Mouse (Mus musculus) layer of hippocampus, adult 9-11 months (tissue): ENCODE results near the gene Rps28.

Experiments used
- DNase-seq: peaks from one replicate; pipeline ENCODE4 v3.0.0; 2022

Gene Rps28

DNA sequence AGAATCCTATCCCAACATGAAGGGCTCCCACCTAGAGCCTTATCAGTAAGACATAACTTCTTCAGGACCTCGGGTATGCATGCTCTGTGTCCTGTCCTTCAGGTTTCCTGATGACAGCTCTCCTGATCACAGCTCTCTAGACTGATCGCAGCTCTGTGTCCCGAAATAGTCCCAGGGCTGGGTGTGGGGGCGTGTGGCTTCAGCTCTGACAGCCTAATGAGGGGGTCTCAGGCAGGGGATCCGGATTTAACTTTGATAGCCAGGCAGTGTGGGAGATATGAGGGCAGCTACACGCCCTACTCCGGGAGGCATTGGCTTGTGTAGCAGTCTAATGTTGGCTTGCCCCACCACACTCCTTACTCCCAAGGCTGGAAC lies 13.2 kb downstream of the Rps28 start:
- no peak for DNase-seq

DNA sequence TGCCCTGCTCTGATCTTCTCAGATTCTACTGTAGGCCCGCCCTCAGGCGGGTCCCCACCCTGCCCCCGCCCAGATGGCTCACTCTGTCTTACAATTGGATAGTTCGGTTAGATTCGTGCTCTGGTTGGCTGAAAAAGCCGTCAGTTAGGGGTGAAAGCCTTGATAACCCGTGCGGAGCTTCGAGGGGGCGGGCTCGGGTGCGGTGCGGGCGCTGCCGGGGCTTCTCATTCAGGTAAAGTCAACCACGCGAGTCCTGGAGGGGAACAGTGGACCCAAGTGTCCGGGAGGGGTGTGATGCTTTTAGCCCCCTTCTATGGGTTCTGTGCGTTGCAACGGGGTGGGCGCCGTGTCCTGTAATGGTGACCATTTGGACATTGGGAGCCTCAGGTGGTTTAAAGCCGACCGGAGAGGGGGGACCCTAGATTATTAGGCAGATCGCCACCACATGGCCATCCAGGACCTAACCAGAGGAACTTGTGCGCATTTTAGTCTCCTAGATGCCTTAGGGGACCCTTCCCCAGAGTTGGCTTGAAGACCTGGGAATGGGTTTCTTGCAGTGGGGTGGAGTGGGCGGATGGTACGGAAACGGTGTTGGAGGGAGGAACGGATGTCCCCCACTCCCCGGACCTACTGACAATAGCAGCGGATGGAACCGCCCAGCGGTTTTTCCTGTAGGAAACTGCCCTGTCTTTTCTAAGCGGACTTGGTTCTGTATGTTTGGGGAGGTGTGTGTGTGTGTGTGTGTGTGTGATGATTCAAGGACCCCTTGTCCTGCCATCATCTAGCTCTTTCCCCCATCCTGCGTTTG lies 13.8 kb downstream of the Rps28 start, which contains the start of gene Kank3:
Kank3 (plus strand) TSS at position 186 of the 808 bp plus-strand sequence.
- DNase-seq: peak; percentile 93

DNA sequence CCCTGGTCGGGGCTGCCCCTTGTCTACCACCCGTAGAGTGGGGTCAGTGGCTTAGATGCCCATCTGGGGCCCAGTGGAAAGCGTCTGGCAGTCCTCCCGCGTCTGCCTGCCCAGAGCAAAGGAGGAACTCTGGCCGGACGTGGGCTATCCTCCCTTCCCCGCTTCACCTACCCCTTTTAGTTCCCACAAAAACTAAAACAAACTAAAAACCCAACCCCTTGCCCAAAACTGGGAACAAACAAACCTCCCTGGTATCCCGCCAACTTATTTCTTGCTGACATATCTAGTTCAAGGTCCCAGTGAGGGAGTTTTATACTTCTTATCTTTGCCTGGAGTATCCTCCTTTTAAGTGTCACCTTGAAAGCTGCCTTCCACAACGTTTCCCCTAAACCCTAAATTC lies 16.2 kb downstream of the Rps28 start:
- DNase-seq: no peak

DNA sequence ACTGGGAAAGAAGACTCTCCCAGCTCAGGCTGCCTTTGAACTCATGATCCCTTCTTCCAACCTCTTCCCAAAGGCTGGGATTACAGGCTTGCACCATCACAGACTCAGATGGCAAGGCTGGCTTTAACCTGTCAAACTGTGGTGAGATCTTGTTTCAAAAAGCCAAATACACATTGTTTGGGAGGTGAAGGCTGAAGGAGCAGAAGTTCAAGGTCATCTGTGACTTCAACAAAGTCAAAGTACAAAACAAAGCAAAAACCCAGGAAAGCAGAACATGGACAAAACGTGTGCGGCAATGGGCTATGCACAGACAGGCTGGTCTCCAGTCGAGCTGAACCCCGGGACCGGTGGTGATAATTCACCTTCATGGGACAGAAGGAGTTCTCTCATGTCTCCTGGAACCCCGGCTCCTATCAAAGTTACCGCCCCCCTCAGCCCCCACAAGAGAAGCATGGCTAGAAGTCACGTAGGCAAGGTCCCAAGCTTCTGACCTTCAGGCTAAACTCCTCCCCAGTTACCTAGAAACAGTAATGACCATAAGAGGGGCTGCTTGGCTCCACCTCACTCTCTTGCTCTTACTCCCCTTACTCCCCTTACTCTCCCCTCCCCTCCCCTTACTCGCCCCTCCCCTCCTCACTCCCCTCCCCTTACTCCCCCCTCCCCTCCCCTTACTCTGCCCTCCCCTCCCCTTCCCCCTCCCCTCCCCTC lies 17.0 kb downstream of the Rps28 start:
- no peak for DNase-seq

DNA sequence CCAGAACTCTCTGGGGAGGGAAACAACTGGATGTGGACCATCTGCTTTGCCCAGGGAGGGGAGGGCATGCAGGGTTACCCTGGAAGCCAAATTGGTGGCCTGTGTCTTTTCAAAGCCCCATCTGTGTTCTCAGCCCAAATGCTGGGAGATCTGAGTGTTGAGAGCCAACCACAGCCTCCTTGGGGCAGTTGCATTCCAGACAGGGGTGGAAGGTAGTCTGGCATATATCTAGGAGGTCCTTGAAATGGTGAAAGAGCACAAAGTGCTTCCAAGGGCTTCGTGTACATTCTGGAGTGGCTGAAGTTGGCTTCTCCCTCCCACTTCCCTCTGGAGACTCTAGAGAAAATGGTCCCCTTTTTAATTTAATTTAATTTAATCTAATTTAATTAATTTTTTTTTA lies 19.6 kb downstream of the Rps28 start:
- no peak for DNase-seq

DNA sequence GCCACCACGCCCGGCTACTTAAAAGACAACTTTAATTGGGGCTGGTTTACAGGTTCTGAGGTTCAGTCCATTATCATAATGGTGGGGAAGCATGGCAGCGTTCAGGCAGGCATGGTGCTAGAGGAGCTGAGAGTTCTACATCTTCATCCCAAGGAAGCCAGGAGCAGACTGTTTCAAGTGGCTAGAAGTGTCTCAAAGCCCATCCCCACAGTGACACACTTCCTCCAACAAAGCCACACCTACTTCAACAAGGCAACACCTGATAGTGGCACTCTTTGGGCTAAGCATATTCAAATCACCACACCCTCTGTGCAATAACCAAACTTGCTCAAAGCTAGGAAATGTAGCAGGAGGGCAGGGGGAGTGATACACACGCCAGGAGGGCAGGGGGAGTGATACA lies 20.2 kb downstream of the Rps28 start:
- DNase-seq: no peak

DNA sequence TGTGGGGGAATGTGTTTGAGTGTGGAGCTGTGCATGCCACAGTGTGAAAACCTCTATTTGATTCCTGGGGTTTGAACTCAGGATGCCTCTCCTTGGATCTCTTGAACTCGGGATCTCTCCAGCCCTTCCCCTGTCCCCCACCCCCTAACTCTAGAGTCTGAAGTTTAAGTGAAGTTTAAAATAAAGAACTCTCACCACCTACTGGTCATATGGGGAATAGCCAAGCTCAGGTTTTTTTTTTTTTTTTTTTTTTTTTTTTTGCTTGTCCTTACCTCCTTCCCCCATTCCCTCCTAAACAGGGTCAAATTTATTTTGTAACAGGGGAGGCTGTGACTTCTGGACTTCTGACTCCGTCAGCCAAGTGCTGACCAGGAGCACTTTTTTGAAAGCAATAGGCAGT lies 22.1 kb downstream of the Rps28 start:
- no peak for DNase-seq

DNA sequence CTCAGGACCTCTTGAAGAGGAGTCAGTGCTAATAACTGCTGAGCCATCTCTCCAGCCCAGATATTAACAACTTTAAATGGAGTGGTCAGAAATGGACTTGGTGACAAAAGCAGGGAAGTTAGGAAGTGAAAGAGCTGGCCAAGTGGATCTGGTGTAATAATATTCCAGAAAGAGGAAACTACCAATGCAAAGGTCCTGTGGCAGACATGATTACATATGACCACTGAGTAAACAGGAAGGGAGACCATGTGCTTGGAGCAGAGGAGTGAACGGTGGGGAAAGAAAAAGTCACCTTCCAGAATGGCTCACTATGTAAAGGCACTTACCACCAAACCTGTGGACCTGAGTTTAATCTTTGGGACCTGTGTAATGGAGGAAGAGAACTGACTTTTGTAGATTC lies 25.1 kb downstream of the Rps28 start:
- no peak for DNase-seq

DNA sequence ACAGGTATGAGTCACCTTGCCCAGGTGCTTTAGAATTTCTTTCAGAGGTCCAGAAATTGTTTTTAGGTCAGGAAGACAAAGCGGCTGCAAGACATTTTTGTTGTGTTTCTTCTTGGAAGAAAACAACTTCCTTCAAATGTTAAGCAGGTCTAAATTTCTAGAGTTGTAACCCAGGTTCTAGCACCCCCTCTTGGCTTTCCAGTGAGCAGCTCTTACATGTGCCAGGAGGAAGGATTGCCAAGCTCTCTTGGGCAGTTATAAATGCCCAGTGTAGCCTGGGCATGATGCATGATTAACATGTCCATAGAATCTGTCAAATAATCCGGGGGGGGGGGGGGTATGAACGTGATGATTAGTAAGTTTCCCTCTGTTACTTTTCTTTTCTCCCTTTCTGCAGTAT lies 26.1 kb downstream of the Rps28 start:
- no peak for DNase-seq

DNA sequence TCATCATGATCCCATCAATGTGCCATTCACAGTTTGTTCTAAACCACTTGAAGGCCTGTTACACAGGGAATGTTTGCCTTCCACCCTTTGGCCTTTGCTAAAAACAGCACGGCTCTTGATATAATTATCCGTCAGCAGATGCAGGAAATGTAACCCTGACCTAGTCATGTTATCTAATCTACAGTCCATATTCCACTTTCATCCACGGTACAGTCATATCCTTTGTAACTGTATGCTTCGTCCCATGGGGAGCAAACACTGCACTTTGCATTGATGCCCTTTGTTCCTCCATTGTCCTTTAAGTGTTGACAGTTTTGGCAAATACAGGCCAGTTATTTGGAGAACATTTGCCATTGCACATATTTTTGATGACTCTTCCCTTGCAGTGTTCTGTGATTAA lies 35.6 kb downstream of the Rps28 start:
- DNase-seq: no peak

DNA sequence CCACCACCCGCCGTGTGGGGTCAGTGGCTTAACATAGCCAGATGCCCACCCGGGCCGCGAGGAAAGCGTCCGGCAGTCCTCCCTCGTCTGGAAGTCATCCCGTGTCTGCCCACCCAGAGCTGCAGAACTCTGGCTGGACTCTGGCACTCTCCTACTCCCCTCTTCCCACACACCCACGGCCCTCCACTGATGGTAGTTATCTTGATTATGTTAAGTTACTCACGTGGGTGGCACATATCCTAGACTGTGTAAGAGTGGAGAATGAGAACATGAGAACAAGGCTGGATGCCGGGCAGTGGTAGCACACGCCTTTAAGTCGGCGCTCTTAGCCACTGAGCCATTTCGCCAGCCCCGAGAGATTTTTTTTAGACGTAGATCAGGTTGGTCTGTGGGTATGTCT lies 38.0 kb downstream of the Rps28 start:
- DNase-seq: no peak

DNA sequence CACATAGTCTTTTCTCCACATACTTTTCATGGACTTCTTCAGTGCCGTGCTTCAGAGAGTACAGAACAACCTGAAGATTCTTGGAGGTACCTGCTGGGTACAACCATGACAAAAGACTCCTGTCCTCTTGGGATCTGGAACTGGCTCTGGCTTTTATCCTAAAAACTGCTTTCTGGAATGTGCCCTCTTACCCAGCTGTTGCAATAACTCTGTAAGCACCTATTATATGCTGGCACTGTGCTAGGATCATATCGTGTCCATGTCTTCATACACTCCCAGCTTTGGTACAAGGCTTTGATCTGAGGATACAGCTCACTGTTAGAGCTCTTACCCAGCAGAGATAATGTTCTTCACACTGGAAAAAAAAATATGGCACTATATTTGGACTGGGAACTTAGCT lies 39.4 kb downstream of the Rps28 start:
- no peak for DNase-seq

DNA sequence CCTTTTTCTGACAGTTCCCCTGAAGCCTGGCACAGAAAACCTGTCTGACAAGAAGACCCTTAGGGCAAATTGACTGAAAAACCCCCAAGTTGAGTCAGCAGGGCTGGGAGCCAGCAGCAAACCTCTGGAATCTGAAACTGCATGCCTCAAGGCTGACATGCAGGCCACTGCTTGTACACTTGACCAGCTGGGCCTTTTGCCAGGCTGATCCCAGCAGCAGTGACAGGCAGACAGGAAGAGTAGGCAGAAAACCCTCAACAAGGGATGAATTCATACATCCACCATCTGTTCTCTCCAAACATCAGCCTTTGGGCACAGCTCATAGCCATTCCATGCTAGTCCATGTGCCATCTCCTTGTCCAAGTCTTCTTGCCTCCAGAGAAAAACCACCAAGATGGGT lies 41.0 kb downstream of the Rps28 start:
- peak; percentile 31 for DNase-seq

DNA sequence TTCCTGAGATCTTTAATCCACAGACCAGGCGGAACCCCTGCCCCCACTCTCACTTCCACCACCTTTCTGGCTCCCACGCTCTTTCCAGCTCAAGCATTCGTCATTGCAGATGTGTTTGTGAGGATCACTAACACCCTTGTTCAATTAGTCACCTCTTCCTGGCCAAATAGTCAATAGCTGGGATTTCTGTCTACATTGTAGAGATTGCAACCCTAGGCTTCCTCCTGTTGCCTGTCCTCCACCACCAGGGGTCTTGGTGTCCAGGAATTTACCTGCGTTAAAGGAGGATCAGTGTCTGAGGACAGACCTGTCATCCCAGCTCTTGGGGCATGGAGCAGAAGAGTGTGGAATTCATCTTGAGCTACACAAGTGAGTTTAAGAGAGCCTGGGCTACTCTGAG lies 42.3 kb downstream of the Rps28 start:
- no peak for DNase-seq

DNA sequence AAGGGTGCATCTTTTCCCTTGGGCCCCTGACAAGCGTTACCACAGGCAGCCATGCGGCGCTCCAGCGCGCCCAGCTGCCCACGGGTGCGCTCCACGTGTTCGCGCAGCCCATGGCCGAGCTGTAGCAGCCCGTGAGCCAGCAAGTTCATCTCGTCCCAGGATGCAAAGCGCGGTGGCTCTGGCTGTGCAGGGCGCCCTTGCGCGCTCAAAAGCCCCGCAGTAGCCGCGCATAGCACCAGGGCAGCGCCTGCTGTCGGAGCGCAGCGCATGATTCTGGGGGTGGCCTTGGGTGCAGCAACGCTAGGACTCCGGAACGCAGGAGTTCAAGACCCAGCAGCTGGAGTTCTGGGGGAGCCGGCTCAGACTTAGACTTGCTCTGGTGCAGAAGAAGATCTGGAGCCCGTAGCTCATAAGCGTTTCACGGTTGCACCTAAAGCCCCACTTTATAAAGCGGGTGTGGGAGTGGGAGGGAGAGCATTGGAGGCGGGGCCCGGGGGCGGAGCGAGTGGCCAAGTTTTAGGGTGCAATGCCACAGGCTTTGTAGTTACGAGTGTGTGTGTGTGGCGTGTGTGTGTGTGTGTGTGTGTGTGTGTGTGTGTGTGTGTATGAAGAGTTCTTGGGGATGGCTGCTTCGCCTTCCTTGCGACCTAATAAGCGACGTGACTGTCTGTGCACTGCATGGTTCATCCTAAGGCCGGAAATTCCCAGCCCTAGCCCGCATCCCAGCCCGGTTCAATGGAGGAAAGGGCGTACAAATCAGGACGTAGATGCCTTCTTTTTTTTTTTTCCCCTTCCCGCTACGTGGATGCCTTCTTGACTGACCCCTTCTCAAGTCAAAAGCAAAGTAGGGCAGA lies 43.0 kb downstream of the Rps28 start, which contains the start of gene Angptl4:
Angptl4 (minus strand) TSS at position 707 of the 854 bp plus-strand sequence.
- peak; percentile 53 for DNase-seq

DNA sequence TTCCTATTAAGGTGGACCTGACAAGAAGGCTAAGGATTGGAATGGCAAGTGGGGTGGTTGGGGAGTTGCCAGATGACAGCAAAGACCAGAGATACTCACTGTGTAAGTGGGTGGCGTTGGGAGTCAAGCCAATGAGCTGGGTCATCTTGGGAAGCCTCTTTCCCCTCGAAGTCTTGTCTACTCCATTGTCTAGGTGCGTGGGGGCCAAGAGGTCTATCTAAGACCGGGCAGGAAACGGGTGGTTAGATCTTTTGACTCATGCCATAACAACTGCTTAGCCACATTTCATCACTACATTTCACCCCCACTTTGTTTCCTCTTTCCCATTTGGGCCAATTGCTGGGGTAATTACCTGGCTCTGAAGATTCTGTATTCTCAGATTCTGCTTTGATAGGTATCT lies 43.9 kb downstream of the Rps28 start:
- DNase-seq: no peak

DNA sequence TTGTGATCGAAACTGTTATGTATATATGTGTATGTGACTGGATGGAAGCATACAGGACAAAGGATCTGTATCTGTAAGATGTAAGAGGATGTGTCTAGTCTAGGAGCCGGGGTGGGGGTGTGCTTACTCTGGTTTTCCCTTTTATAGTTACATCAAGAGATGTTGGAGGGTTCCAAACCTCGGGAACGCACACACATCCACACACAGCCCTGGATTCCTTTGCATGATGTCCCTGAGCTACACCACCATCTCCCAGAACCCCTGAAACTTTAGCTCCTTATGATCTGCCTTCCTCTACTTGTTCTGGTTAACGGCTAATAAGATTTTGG lies 44.4 kb downstream of the Rps28 start:
- no peak for DNase-seq

DNA sequence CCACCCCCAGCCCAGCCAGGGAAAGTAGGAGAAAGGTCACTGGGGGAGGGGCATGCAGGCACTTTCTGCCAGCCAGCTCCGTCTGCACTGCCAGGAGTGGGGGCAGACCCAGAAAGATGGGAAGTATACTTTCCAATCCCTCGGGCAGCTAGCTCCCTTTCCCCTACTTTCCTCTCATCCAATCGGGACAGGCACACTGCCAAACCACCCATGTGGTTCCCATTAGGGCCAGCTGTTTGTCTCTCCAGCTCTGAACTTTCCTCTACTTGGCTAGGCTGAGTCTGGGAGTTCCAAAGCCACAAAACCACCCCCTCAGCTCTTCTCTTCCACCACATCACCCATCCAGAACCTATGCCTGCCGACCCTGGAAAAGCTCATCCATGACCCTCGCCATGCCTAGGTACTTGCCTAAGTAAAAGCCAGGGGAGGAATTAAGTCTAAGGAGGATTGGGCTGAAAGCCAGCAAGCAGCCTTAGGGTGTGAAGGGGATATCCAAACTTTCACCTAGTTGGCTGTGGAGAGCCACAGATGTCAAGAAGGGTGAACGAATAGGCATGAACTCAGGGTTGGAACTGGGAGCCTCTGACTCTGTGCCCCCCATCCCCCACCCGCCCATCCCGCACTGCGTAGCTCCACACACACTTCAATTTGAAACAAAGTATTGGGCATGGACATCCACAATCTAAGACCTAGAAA lies 44.9 kb downstream of the Rps28 start:
- DNase-seq: peak; percentile 88

DNA sequence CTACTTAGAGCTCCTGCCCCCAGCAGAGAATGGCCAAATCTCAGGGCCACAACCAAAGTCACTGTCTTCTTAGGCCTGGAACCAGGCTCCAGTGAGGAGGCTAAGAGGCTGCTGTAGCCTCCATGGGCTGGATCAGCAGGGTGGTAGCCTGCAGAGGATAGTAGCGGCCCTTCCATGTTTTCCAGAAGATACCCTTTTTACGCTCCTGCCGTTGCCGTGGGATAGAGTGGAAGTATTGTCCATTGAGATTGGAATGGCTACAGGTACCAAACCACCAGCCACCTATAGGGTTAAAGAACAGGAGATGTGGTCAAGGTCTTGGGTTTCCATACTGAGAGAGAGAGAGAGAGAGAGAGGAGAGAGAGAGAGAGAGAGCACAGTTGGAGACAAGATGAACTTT lies 49.1 kb downstream of the Rps28 start:
- no peak for DNase-seq

DNA sequence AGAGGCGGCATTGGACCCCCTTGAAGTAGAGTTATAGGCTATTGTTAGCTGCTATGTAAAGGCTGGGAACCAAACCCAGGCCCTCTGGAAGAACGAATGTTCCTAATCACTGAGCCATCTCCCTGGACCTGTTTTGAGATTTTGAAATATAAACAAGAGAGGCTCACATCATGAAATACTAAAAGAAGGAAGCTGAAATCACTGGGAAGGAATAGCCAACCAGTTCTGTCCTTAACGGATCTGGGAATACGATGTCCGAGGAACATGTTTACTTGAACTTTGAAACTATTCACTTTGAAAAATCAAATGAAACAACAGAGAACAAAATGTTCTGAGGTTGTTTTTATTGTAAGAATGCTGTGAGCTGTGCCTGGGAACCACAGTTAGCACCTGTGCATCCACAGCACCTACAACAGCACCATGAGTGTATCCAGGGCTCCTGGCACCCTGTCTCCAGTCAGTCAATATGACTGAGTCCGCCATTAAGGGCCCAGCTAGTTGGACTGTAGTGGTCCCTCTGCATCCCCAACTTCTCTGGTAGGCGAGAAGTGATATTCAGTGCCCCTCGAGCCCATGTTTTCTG lies 49.7 kb downstream of the Rps28 start:
- no peak for DNase-seq

DNA sequence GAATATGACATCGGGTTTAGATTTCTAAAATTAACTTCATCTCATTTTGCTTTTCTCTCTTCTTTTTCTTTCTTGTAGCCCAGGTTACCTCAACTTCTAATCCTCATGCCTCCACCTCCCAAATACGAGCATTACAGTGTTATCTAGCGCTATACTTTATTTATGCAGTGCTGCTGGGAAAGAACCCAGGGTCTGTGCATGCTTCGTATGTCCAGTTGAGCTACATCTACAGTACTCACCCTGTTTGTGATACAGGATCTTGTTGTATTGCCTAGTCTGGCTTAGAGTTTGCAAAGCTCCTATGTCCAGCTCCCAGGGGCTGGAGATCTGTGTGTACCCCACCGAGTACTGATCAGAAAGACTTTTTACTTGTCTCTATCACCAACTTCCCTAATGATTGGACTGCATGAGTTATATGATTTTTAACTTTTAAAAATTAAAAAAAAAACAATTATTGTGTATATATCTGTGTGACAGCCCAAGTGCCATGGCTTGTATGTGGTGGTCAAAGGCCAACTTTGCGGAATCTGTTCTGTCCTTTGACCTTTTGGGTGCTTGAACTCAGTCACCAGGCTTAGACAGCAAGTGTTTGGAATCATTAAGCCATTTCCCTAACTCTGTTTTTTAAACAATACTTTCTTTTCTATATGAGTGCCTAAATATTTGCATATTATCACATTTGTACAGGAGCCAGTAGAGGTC lies 50.3 kb downstream of the Rps28 start:
- no peak for DNase-seq

DNA sequence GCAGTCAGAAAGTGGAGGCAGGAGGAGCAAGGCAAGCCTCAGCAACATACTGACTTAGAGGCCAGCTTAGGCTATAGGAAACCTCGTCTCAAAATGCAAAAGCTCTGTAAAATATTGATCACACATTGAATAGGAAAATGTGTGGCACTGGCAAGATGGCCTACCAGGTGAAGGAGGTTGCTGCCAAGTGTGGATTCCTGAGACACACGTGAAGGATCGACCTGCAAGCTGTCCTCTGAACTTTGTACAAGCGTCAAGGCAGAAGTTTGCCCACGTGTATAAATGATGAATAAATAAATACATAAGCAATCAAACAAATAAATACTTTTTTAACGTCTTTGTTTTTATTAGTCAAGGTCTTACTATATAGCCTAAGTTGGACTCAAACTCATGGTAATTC lies 50.9 kb downstream of the Rps28 start:
- DNase-seq: no peak
